Mouse (Mus musculus) intestine, postnatal 0 days (tissue): ENCODE data around the gene B3gnt6. TPM values are rescaled to one million over a fixed set of nuclear protein-coding genes. Genes with fewer than 3 reads are reported as not detected.

ENCODE experiments used
- ATAC-seq: fragments of 200-750 bp; cut with Nextera tagmentation; 2 replicates; pipeline ENCODE4 v1.8.0; 2017; ENCODE audit warnings: mild to moderate bottlenecking, moderate TSS enrichment, moderate library complexity
- H3K27ac ChIP-seq: fragments of 300-500 bp; sonication (generic); 2 replicates; pipeline ENCODE4 v1.5.1; 2014; ENCODE audit warnings: mild to moderate bottlenecking, low read depth, low read length, moderate library complexity
- H3K27me3 ChIP-seq: fragments of 300-500 bp; sonication (generic); replicated peaks from 2 replicates; pipeline ENCODE4 v1.6.1; 2014; ENCODE audit warnings: low read length, mixed read lengths; ENCODE audit not compliant: control insufficient read depth, insufficient read depth
- H3K36me3 ChIP-seq: fragments of 300-500 bp; sonication (generic); 2 replicates; pipeline ENCODE4 v1.6.1; 2014; ENCODE audit warnings: mild to moderate bottlenecking, moderate library complexity; ENCODE audit not compliant: control insufficient read depth, insufficient read depth
- H3K4me1 ChIP-seq: fragments of 300-500 bp; sonication (generic); replicated peaks from 2 replicates; pipeline ENCODE4 v1.6.1; 2014; ENCODE audit warnings: antibody characterized with exemption, low read length, mixed read lengths; ENCODE audit not compliant: control insufficient read depth, insufficient read depth
- H3K4me2 ChIP-seq: fragments of 300-500 bp; sonication (generic); replicated peaks from 2 replicates; pipeline ENCODE4 v1.6.1; 2014; ENCODE audit warnings: low read depth, mild to moderate bottlenecking, moderate library complexity
- H3K4me3 ChIP-seq: fragments of 300-500 bp; sonication (generic); 2 replicates; pipeline ENCODE4 v1.5.1; 2014; ENCODE audit warnings: low read depth, low read length
- H3K9ac ChIP-seq: fragments of 300-500 bp; sonication (generic); 2 replicates; pipeline ENCODE4 v1.6.1; 2014; ENCODE audit warnings: mild to moderate bottlenecking, low read depth, low read length
- H3K9me3 ChIP-seq: fragments of 300-500 bp; sonication (generic); 2 replicates; pipeline ENCODE4 v1.6.1; 2016; ENCODE audit warnings: mixed run types; ENCODE audit not compliant: control insufficient read depth
- CTCF ChIP-seq: sonication (generic); IDR thresholded peaks from 2 replicates; pipeline ENCODE4 v1.5.1; 2016; ENCODE audit warnings: low read depth, mild to moderate bottlenecking, control low read depth, antibody characterized with exemption, moderate library complexity
- WGBS: fragments of 180-500 bp; shearing (Covaris S2); extraction: QIAGEN DNeasy Blood & Tissue Kit; methylation state at CpG from one replicate; pipeline ENCODE4 v1.1.7; 2014; 5-methylcytosine and 5-hydroxymethylcytosine counted together
- polyA plus RNA-seq: library from polyadenylated mRNA; unstranded; fragments of >200 nt; fragmentation: Nextera tagmentation; extraction: Ambion mirVana; gene quantifications from 2 replicates; pipeline ENCODE4 v1.2.1, GENCODE M21; 2015

The B3gnt6 gene
- polyA plus RNA-seq, 1 experiment from 2014 or later: 0.21 TPM

GRCm38 (mm10) chr7:98149802-98150201 is 49.5 kb downstream of the B3gnt6 start:
- H3K4me2 ChIP-seq: no peak overlapping the region
- no peaks in the 10 kb centered on the region for H3K9me3 ChIP-seq
- H3K4me1 ChIP-seq: no peaks in the 10 kb centered on the region
- no peak for TF ChIP-seq CTCF
- H3K4me3 ChIP-seq: no peak overlapping the region
- H3K36me3 ChIP-seq: 0 out of 2 replicates have a peak, but pooled peaks cover 4% of the 10 kb centered on the region
- no peak for ATAC-seq
- no peak overlapping the region for H3K9ac ChIP-seq
- H3K27me3 ChIP-seq: no peaks in the 10 kb centered on the region
- no peak overlapping the region for H3K27ac ChIP-seq
- 62% methylated on average over 3 of the region's 3 CpGs for WGBS

GRCm38 (mm10) chr7:98148721-98149407 is 50.4 kb downstream of the B3gnt6 start:
- WGBS: 73% methylated on average over 10 of the region's 10 CpGs
- no peak for ATAC-seq
- H3K27ac ChIP-seq: no peak overlapping the region

DNA sequence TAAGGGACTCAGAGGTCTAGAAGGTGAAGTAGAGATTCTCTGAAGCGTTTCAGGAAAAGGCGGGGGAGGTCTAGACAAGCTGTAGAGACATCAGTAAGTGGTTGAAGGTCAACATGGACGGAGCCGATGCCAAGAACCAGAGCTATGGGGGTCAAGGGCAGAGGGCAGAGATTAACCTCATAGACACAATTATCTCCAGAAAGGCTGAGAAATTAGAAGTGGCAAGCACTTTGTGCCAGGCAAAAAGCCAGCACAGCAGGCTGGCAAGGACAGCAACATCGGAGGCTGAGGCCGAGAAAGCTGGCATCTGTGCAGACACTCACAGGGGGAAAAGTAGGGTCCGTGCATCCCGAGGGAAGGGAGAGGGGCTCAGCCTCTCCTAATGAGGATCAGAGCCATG is 51.5 kb downstream of the B3gnt6 start:
- Histone ChIP-seq H3K4me2 (no peak overlapping the region), H3K27me3 (no peaks in the 10 kb centered on the region), H3K9ac (no peak overlapping the region), H3K36me3 (0 out of 2 replicates have a peak, but pooled peaks cover 4% of the 10 kb centered on the region), H3K4me1 (no peaks in the 10 kb centered on the region), H3K27ac (no peak overlapping the region), H3K9me3 (no peaks in the 10 kb centered on the region), H3K4me3 (no peak overlapping the region)
- no peak for TF ChIP-seq CTCF
- WGBS: 84% methylated on average over 8 of the region's 8 CpGs
- no peak for ATAC-seq

More at GRCm38 (mm10) chr7:98148721-98149407, 50.4 kb downstream of the B3gnt6 start:
- no peak overlapping the region for H3K4me2 ChIP-seq
- no peak overlapping the region for H3K9ac ChIP-seq
- 0 out of 2 replicates have a peak, but pooled peaks cover 4% of the 10 kb centered on the region for H3K36me3 ChIP-seq
- no peak overlapping the region for H3K4me3 ChIP-seq
- no peaks in the 10 kb centered on the region for H3K4me1 ChIP-seq
- H3K9me3 ChIP-seq: no peaks in the 10 kb centered on the region
- no peaks in the 10 kb centered on the region for H3K27me3 ChIP-seq
- no peak for TF ChIP-seq CTCF

DNA sequence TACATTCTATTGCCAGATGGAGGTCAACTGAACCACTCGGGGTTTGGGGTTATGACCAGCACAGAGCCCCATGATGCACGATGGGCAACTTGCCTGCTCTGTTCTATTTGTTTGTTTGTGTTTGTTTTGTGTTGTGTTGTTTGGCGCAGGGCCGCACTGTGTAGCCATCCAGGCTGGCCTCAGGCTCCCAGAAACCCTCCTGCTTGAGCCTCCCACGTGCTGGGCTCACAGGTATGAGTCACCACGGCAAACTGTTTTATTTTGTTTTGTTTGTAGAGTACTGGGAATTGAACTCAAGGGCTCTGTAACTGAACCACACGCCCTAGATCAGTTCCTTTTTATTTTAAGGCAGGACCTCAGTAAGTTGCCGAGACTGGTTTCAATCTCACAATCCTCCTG is 52.8 kb downstream of the B3gnt6 start:
- no peak for ATAC-seq
- Histone ChIP-seq H3K4me1 (no peaks in the 10 kb centered on the region), H3K4me2 (no peak overlapping the region), H3K27ac (no peak overlapping the region), H3K27me3 (no peaks in the 10 kb centered on the region), H3K9me3 (no peaks in the 10 kb centered on the region), H3K4me3 (no peak overlapping the region), H3K9ac (no peak overlapping the region), H3K36me3 (no peaks in the 10 kb centered on the region)
- TF ChIP-seq CTCF: no peak
- WGBS: 61% methylated on average over 8 of the region's 8 CpGs

DNA sequence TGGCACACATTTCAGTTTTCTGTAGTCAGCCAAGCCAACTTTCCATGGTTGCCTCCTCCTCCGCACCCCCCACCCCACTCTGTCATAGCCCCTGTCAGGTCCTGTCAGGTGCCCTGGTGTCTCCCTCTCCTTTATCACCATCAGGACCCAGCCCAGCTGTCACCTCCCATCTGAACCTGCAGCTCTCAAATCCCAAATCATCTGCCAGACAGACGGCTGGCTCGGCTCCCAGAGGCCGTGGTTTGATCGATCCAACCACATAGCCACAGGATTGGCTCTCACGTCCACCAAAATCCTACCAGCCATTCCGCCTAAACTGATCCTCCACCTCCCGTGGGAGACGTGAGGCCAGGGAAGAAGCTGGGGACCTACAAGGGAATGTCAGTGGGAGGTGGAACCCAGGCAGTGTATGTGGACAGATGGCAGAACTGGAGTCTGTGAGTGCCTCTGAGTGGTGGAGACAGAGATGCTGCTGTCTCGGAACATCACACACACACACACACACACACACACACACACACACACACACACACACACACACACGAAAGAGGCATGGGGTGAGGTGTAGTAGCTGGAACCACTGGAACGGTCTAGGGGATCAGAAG is 53.3 kb downstream of the B3gnt6 start:
- Histone ChIP-seq H3K9me3 (no peaks in the 10 kb centered on the region), H3K36me3 (no peaks in the 10 kb centered on the region), H3K4me1 (no peaks in the 10 kb centered on the region), H3K4me3 (no peak overlapping the region), H3K27ac (no peak overlapping the region), H3K27me3 (no peaks in the 10 kb centered on the region), H3K4me2 (no peak overlapping the region), H3K9ac (no peak overlapping the region)
- no peak for TF ChIP-seq CTCF
- ATAC-seq: no peak
- 90% methylated on average over 12 of the region's 12 CpGs for WGBS

DNA sequence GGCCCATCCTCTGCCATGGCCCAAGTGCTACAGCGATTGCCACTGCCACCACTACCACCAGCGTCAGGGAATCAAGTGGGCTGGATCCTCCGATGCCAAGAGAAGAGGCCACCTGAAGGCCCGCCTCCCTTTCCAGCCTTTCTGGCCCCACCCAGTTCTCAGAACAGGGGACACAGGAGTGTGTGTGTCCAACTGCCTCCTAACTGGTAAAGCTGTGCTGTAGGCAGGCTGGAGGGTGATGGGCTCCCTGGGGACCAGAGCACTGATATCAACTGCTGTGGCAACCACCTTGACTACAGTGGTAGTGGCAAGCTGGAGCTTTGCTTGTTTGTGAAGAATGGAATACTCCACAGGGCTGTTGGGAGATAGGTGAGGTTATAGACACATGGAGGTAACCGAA is 53.9 kb downstream of the B3gnt6 start, which contains the start of gene Omp:
Gene Omp, minus strand, starts transcription at position 101 of the 400 bp plus-strand sequence.
- ATAC-seq: no peak
- Histone ChIP-seq H3K9ac (no peak within 1 kb of the TSS), H3K36me3 (no peaks in the 10 kb centered on the region), H3K4me3 (no peak within 1 kb of the TSS), H3K27me3 (no peaks in the 10 kb centered on the region), H3K9me3 (no peaks in the 10 kb centered on the region), H3K4me1 (no peaks in the 10 kb centered on the region), H3K27ac (no peak within 1 kb of the TSS), H3K4me2 (no peak within 1 kb of the TSS)
- TF ChIP-seq CTCF: no peak
- WGBS: 87% methylated on average over 5 of the region's 5 CpGs
